Mouse (Mus musculus): ENCODE measurements around the gene Ola1. TPM values are rescaled to one million over a fixed set of nuclear protein-coding genes. Genes with fewer than 3 reads are reported as not detected.
A peak's percentile ranks its signal among the peaks of the same experiment; 100 is the strongest.

Gene Ola1
- polyA plus RNA-seq, 1 experiment from 2014 or later = 92.9 TPM

DNA sequence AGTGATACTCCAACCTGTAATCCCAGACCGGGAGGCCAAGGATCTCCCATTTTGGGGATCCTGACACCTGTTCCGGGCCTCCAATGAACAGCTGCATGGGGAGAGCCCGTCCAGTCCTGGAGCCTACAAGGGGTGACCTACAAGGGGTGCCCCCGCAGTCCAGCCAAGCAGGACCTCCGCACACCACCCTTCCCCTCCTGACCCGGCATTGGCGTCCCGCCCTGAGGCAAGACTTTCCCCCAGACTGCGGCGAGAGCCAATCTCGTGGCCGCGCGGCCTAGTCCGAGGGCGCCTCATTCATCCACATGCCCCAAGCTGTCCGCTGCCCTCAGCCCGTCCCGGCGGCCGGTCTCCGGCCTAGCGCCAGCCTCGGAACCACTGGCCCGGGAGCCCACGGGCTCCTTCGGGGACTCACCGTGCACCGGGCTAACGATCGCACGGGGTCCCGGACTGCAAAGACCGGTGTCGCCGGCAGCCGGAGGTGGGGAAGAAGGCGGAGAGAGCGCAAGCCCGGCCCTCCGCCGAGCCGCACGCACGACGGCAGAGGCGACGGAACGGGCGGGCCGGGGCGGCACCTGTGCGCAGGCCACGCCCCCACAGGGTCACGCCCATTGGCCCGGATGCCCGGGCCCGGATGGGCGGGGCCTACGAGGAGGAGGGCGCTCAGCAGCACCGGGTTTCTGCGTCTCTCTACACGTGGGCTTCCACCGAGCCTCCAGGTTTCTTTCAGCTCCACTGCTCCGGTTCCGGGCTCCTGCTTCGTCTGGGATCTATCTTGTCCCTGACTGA lies 4.7 kb downstream of the Ola1 start:
- peak overlapping the region; percentile 68 for H3K4me2 ChIP-seq
- H3K9ac ChIP-seq = peak overlapping the region; percentile 83
- H3K36me3 ChIP-seq = 0 out of 2 replicates have a peak, but pooled peaks cover 3% of the 10 kb centered on the region
- peak; percentile 98 for ATAC-seq (ENCODE audit: low FRiP score, low read depth)
- H3K27me3 ChIP-seq = no peaks in the 10 kb centered on the region
- peak overlapping the region; percentile 57; the same call in 1 of the 2 replicates for H3K27ac ChIP-seq (replicated peaks)
- H3K9me3 ChIP-seq = no peaks in the 10 kb centered on the region
- H3K4me1 ChIP-seq (replicated peaks) = peaks cover 14% of the 10 kb centered on the region
- under 1% methylated on average over 65 of the region's 68 CpGs for WGBS
- peak overlapping the region; percentile 85 for H3K4me3 ChIP-seq

DNA sequence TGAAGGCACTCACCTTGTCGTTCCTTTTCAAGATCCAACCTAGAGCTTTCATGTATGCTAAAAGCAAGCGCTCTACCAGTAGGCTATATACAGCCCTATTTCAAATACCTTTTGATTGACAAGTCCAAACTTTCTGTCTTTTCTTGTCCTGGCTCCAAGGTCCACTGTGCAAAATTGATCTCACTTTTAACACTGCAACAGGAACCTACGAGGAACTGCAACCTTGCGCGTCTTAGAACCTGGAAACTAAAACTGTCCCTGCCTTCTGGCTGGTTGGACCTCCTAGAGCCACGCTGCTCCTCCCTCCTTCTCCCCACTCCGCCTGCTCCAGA lies 5.2 kb downstream of the Ola1 start:
- peak overlapping the region; percentile 85 for H3K4me3 ChIP-seq
- H3K9me3 ChIP-seq = no peaks in the 10 kb centered on the region
- peak overlapping the region; percentile 68 for H3K4me2 ChIP-seq
- H3K4me1 ChIP-seq (replicated peaks) = peaks cover 14% of the 10 kb centered on the region
- 0 out of 2 replicates have a peak, but pooled peaks cover 3% of the 10 kb centered on the region for H3K36me3 ChIP-seq
- 28% methylated on average over 7 of the region's 7 CpGs for WGBS
- H3K27ac ChIP-seq (replicated peaks) = no peak overlapping the region
- H3K27me3 ChIP-seq = no peaks in the 10 kb centered on the region
- peak overlapping the region; percentile 83 for H3K9ac ChIP-seq
- ATAC-seq (ENCODE audit: low FRiP score, low read depth) = no peak

DNA sequence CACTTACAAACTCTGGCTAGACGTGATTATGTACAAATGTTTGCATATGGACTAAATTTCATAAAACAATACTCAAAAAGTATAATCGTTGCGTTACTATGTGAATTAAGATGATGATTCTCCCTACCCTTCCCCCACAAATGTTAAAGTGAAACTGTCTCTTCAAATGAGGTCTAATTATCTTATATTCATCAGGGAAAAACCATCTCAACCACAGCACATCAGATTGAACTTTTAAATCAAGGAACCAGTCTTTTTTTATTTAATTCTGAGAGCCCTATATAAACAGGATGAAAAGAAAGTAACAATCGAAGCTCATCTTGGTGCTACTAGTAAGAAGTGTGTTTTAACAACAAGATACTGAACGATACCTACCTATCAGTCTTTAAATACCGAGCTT lies 14.4 kb downstream of the Ola1 start:
- H3K36me3 ChIP-seq = no peaks in the 10 kb centered on the region
- no peak overlapping the region for H3K27ac ChIP-seq (replicated peaks)
- no peaks in the 10 kb centered on the region for H3K4me1 ChIP-seq (replicated peaks)
- H3K4me2 ChIP-seq = no peak overlapping the region
- no peak overlapping the region for H3K9ac ChIP-seq
- 90% methylated on average over 6 of the region's 6 CpGs for WGBS
- H3K27me3 ChIP-seq = no peaks in the 10 kb centered on the region
- H3K9me3 ChIP-seq = no peaks in the 10 kb centered on the region
- no peak overlapping the region for H3K4me3 ChIP-seq
- ATAC-seq (ENCODE audit: low FRiP score, low read depth) = no peak

DNA sequence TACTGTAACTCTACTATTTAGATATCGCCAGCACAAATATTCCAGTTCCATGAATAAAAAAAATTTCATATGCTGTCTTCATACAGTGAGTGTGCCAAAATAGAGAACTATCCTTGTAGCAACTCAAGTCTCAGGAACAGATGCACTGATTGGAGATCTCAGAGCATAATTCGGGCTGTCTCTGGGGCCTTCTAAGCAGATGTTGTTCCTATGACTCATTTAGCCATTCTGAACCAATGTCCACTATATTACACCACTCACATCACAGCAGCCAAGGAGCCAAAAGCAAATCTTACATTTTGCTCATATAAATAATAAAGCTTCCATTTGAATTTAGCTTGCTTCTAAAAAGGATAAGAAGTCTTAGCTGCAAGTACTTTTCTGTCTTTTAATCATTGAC lies 30.2 kb downstream of the Ola1 start:
- H3K4me1 ChIP-seq (replicated peaks) = no peaks in the 10 kb centered on the region
- no peaks in the 10 kb centered on the region for H3K27me3 ChIP-seq
- H3K36me3 ChIP-seq = no peaks in the 10 kb centered on the region
- H3K9me3 ChIP-seq = no peaks in the 10 kb centered on the region
- ATAC-seq (ENCODE audit: low FRiP score, low read depth) = no peak
- no peak overlapping the region for H3K4me3 ChIP-seq
- 96% methylated on average over 2 of the region's 2 CpGs for WGBS
- no peak overlapping the region for H3K4me2 ChIP-seq
- H3K27ac ChIP-seq (replicated peaks) = no peak overlapping the region
- no peak overlapping the region for H3K9ac ChIP-seq

DNA sequence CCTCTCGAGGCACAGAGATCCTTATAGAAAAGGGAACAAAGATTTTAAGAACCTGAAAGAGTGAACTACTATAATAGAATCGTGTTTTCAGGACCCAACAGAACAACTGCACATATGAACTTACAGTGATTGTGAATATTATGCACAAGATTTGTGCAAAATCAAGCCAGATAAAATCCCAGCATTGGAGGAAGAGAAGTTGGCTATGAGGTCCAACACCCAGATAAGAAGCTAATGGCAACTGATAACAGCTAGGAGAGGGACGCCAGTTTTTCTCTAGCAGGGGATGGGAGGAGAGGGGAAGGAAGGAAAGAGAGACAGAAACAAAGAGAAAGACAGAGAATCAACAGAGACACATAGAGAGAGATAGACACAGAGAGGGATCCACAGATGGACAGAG lies 33.5 kb downstream of the Ola1 start:
- Histone ChIP-seq H3K4me1 (replicated peaks) (no peaks in the 10 kb centered on the region), H3K27me3 (no peaks in the 10 kb centered on the region), H3K36me3 (no peaks in the 10 kb centered on the region), H3K27ac (replicated peaks) (no peak overlapping the region), H3K4me2 (no peak overlapping the region), H3K9ac (no peak overlapping the region), H3K9me3 (no peaks in the 10 kb centered on the region), H3K4me3 (no peak overlapping the region)
- 92% methylated on average over 3 of the region's 3 CpGs for WGBS
- no peak for ATAC-seq (ENCODE audit: low FRiP score, low read depth)

DNA sequence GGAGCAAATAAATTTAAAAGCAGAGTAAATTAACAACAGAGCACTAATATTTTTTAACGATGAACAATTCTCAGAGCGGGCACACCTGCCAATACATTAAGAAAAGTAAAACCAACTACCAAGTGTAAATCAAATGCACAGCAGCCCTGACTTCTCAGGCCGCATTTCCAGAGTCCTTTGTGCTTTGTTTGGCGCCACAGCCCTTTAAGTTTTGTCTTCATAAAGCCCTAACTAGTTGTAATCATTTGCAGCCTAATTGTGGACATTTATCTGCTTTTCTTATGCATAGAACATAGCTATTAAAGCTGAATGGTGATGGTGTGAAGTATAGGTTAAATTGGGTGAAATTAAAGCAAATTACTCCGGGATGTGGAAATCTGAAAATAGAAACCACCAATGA lies 49.2 kb downstream of the Ola1 start:
- H3K4me3 ChIP-seq = no peak overlapping the region
- no peaks in the 10 kb centered on the region for H3K27me3 ChIP-seq
- no peak overlapping the region for H3K9ac ChIP-seq
- no peak overlapping the region for H3K4me2 ChIP-seq
- WGBS = 72% methylated on average over 5 of the region's 5 CpGs
- no peaks in the 10 kb centered on the region for H3K36me3 ChIP-seq
- no peak for ATAC-seq (ENCODE audit: low FRiP score, low read depth)
- no peak overlapping the region for H3K27ac ChIP-seq (replicated peaks)
- H3K4me1 ChIP-seq (replicated peaks) = 0 out of 2 replicates have a peak, but pooled peaks cover 3% of the 10 kb centered on the region
- no peaks in the 10 kb centered on the region for H3K9me3 ChIP-seq

DNA sequence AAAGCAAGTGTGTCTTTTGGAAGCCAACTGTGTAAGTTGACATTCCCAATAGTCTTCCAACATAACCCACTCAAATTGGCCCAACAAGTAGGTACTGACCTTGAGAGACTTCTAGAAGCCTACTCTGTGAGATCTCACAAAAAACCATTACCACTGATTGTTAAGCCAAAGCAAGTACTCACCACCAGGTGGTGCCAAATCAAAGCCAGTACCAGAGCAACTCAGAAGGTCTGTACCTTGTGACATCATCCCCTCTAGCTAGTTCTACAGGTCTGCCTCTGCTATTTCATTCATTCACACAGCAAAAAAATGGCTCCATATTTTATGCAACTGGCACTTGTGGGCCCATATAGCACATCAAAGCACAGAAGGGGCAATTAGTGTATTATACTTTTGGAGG lies 51.6 kb downstream of the Ola1 start:
- no peak overlapping the region for H3K9ac ChIP-seq
- no peaks in the 10 kb centered on the region for H3K9me3 ChIP-seq
- H3K27ac ChIP-seq (replicated peaks) = no peak overlapping the region
- no peaks in the 10 kb centered on the region for H3K27me3 ChIP-seq
- no peak for ATAC-seq (ENCODE audit: low FRiP score, low read depth)
- no peak overlapping the region for H3K4me3 ChIP-seq
- H3K36me3 ChIP-seq = no peaks in the 10 kb centered on the region
- H3K4me1 ChIP-seq (replicated peaks) = 0 out of 2 replicates have a peak, but pooled peaks cover 3% of the 10 kb centered on the region
- H3K4me2 ChIP-seq = no peak overlapping the region

DNA sequence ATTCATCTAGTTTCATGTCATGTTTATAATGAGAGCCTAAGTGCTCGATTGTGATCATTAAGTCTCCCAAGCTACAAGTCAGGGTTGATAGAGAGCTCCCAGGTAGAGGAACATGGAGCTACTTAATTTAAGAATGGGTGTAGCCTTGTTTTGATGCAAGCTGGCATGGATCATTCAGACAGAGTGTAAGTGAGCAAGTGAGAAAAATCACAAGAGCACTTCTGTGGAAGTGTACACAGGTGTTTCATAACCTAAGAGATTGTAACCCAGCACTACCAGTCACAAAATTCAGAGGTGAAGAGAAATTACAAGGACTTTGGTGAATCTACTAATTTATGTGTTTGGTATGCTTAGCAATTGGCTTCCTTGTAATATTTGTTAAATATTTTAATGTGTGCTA lies 54.1 kb downstream of the Ola1 start:
- no peaks in the 10 kb centered on the region for H3K36me3 ChIP-seq
- no peak overlapping the region for H3K9ac ChIP-seq
- no peak overlapping the region for H3K4me2 ChIP-seq
- no peaks in the 10 kb centered on the region for H3K27me3 ChIP-seq
- no peak overlapping the region for H3K27ac ChIP-seq (replicated peaks)
- no peak for ATAC-seq (ENCODE audit: low FRiP score, low read depth)
- H3K9me3 ChIP-seq = no peaks in the 10 kb centered on the region
- 89% methylated on average over 1 of the region's 1 CpGs for WGBS
- H3K4me3 ChIP-seq = no peak overlapping the region
- no peaks in the 10 kb centered on the region for H3K4me1 ChIP-seq (replicated peaks)

DNA sequence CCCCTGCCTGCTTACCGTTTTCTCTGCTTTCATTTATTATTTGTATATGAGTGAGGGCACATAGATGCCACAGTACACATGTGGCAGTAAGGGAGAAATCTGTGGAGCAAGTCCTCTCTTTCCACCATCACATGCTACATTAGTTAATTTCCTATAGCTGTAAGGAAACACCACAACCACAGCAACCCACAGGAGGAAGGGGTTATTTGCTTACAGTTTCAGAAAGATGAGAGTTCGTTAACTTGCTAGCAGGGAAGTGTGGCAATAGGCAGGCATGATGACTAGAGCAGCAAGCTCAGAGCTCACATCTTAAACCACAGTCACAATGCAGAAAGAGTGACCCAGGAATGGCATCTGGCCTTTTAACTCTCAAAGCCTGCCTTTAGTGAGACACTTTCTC lies 58.0 kb downstream of the Ola1 start:
- WGBS = 83% methylated on average over 2 of the region's 2 CpGs
- ATAC-seq (ENCODE audit: low FRiP score, low read depth) = no peak
- no peaks in the 10 kb centered on the region for H3K27me3 ChIP-seq

DNA sequence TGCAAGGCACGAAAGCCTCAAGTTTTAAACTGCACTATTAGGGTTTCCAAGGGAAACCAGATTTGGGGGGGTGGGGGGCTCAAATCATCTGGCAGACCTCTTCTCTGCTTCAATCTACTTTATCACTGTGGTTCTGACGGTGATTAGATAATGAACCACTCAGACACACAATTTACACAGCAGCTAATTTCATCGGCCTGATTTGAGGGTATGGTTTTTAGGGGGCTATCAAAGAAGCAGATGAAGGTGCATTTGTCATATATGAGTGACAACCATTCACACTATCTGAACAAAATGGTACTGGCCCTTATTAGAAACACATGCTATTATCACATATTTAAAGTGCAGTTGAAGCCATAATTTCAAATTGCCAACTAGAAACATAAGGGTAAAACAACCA lies 61.5 kb downstream of the Ola1 start:
- WGBS = 68% methylated on average over 3 of the region's 3 CpGs
- Histone ChIP-seq H3K9me3 (no peaks in the 10 kb centered on the region; the same call in 1 of the 2 replicates), H3K4me2 (no peak overlapping the region), H3K4me3 (no peak overlapping the region), H3K9ac (no peak overlapping the region), H3K4me1 (replicated peaks) (no peaks in the 10 kb centered on the region), H3K27me3 (no peaks in the 10 kb centered on the region), H3K36me3 (peaks cover 12% of the 10 kb centered on the region), H3K27ac (replicated peaks) (no peak overlapping the region)
- ATAC-seq (ENCODE audit: low FRiP score, low read depth) = no peak

More for the DNA sequence above, 58.0 kb downstream of the Ola1 start:
- Histone ChIP-seq H3K4me2 (no peak overlapping the region), H3K4me3 (no peak overlapping the region), H3K9me3 (no peaks in the 10 kb centered on the region; the same call in 1 of the 2 replicates), H3K36me3 (peaks cover 6% of the 10 kb centered on the region), H3K4me1 (replicated peaks) (no peaks in the 10 kb centered on the region), H3K27ac (replicated peaks) (no peak overlapping the region), H3K9ac (no peak overlapping the region)

DNA sequence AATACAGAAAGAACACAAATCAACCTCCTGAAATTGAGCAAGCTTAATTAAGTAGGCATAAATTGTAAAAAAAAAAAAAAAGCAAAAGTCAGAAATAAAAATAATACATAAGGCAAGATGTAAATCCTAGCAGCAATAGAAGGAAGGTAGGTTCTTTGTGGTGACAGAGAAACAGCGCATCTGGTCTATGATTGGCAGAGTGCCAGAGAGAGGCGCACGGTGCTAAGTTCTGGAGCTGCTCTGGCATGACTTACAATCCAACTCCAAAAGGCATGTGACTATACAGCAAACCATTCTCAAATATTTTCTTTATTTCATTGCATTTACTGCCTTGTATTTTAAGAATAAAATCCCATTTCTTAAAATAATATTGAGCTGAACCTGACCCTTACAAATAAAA lies 68.2 kb downstream of the Ola1 start:
- no peak for ATAC-seq (ENCODE audit: low FRiP score, low read depth)
- no peaks in the 10 kb centered on the region for H3K9me3 ChIP-seq
- H3K36me3 ChIP-seq = peaks cover 4% of the 10 kb centered on the region; the same call in 1 of the 2 replicates
- H3K27ac ChIP-seq (replicated peaks) = no peak overlapping the region
- no peaks in the 10 kb centered on the region for H3K27me3 ChIP-seq
- no peak overlapping the region for H3K4me2 ChIP-seq
- no peak overlapping the region for H3K9ac ChIP-seq
- H3K4me3 ChIP-seq = no peak overlapping the region
- 45% methylated on average over 3 of the region's 3 CpGs for WGBS
- H3K4me1 ChIP-seq (replicated peaks) = no peaks in the 10 kb centered on the region

DNA sequence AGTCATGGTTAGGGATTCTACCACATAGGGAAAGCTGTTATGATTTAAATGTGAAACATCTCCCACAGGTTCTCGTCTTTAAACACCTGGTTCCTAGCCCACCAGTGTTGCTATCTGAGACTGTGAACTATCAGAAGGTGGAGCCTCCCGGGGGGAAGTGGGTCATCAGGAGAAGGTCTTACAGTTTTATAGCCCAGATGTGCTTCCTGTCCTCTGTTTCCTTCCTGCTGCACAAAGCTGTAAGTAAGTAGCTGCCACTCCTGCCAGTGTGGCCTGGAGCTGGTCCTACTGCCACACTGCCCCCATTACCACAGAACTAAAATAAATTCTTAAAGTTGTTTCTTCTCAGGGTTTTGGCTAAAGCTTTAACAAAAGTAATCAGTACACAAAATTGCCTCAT lies 72.6 kb downstream of the Ola1 start:
- no peak for ATAC-seq (ENCODE audit: low FRiP score, low read depth)
- Histone ChIP-seq H3K27me3 (0 out of 2 replicates have a peak, but pooled peaks cover 3% of the 10 kb centered on the region), H3K4me2 (no peak overlapping the region), H3K36me3 (no peaks in the 10 kb centered on the region), H3K27ac (replicated peaks) (no peak overlapping the region), H3K9ac (no peak overlapping the region), H3K9me3 (no peaks in the 10 kb centered on the region), H3K4me3 (no peak overlapping the region), H3K4me1 (replicated peaks) (peaks cover 6% of the 10 kb centered on the region; the same call in 1 of the 2 replicates)
- 92% methylated on average over 2 of the region's 2 CpGs for WGBS

DNA sequence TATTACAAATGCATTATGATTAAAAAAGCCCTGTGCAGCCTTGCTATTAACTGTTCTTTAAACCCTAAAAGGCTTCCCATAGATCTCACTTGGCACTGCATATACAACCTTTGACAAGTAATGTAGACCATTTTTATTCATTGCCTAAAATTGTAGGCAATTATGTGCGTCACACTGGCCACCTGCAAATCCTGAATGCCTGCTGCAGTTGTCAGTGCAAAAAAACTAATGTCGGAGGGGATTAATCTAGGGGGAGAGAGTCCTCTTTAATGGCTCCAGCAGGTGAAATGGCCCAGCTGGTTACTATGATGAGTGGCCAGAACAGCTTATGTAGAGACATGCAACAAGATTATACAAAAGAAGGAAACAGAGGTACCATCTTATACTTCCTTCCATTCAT lies 75.0 kb downstream of the Ola1 start:
- H3K9me3 ChIP-seq = no peaks in the 10 kb centered on the region
- ATAC-seq (ENCODE audit: low FRiP score, low read depth) = no peak
- H3K36me3 ChIP-seq = no peaks in the 10 kb centered on the region
- 0 out of 2 replicates have a peak, but pooled peaks cover 3% of the 10 kb centered on the region for H3K27me3 ChIP-seq
- no peak overlapping the region for H3K9ac ChIP-seq
- no peak overlapping the region for H3K4me2 ChIP-seq
- H3K4me1 ChIP-seq (replicated peaks) = peaks cover 6% of the 10 kb centered on the region; the same call in 1 of the 2 replicates
- WGBS = 41% methylated on average over 2 of the region's 2 CpGs
- no peak overlapping the region for H3K27ac ChIP-seq (replicated peaks)
- no peak overlapping the region for H3K4me3 ChIP-seq
